ENCODE assay signal across 8 mouse cellular contexts in genomic region chr7:19507612-19507981, GRCm38 (mm10). TPM values are rescaled to one million over a fixed set of nuclear protein-coding genes. Genes with fewer than 3 reads are reported as not detected.
DNase-seq lines count a peak whose midpoint lies in the region; ATAC-seq and TF ChIP-seq lines count a peak whose summit lies in the region.

No protein-coding gene starts in this region.

- H3K9me3 ChIP-seq in forebrain, embryonic 13.5 days (replicated peaks), result no peaks in the 10 kb centered on the region
- H3K9me3 ChIP-seq in liver, embryonic 14.5 days (ENCODE audit: control insufficient read depth, low read length), result no peaks in the 10 kb centered on the region

- WGBS in forebrain, embryonic 13.5 days, result 4% methylated on average over 18 of the region's 18 CpGs
- 3% methylated on average over 18 of the region's 18 CpGs for WGBS in liver, embryonic 14.5 days (ENCODE audit: insufficient replicate concordance)

- intact Hi-C loops in gastrocnemius, adult 2 months (cut with DNase I), result loop anchor here (2.0 to 10.0 kb wide), 3 partner anchors 19 to 103 kb away; partner anchors contain the start of genes Ckm, Exoc3l2 and Klc3
- intact Hi-C loops in gastrocnemius, postnatal 36 days (cut with DNase I), result loop anchor here (5.0 kb wide), 1 partner anchor 65 kb away; no protein-coding TSS in a partner anchor
- intact Hi-C loops in left cerebral cortex, postnatal 25 days (cut with DNase I), result no loop called here

- no peak for TF ChIP-seq CTCF in gastrocnemius, adult 2 months (IDR thresholded peaks at IDR 0.05)
- TF ChIP-seq CTCF in liver, embryonic 14.5 days (IDR thresholded peaks at IDR 0.05; ENCODE audit: low read depth), result no peak

- peak overlapping the region; percentile 90 for H3K27ac ChIP-seq in gastrocnemius, adult 2 months
- peak overlapping the region; percentile 79 for H3K27ac ChIP-seq in forebrain, embryonic 13.5 days
- H3K27ac ChIP-seq in liver, embryonic 14.5 days, result peak overlapping the region; percentile 46

- no peak for ATAC-seq in forebrain, embryonic 13.5 days
- ATAC-seq in liver, embryonic 14.5 days (ENCODE audit: insufficient read depth), result no peak

- H3K4me1 ChIP-seq in forebrain, embryonic 13.5 days, result peaks cover 26% of the 10 kb centered on the region
- peaks cover 7 to 13% of the 10 kb centered on the region in 2 experiments for H3K4me1 ChIP-seq in liver, embryonic 14.5 days (replicated peaks; ENCODE audit: control insufficient read depth in 2 of 2, insufficient read depth in 2 of 2, low read length in 1 of 2)

- no peak for DNase-seq in gastrocnemius, adult 2 months
- DNase-seq in gastrocnemius, postnatal 36 days, result no peak
- DNase-seq in B cell, adult 2 months, result peak; percentile 28 to 32
- DNase-seq in liver, embryonic 14.5 days (ENCODE audit: low read depth in 3 of 3, low spot score in 3 of 3), result no peak
- DNase-seq in left cerebral cortex, postnatal 25 days (ENCODE audit: low spot score in 2 of 2), result no peak
- DNase-seq in T-cell, adult 2 months (ENCODE audit: low spot score), result no peak
- no peak for DNase-seq in adrenal gland, postnatal 36 days

- no peak for TF ChIP-seq EP300 in liver, embryonic 14.5 days (IDR thresholded peaks at IDR 0.05; ENCODE audit: low read depth)

- H3K4me2 ChIP-seq in forebrain, embryonic 13.5 days, result peak overlapping the region; percentile 97
- peak overlapping the region; percentile 78 for H3K4me2 ChIP-seq in liver, embryonic 14.5 days (ENCODE audit: low read depth)

- no peaks in the 10 kb centered on the region for H3K36me3 ChIP-seq in forebrain, embryonic 13.5 days (ENCODE audit: poor library complexity, severe bottlenecking)
- no peaks in the 10 kb centered on the region for H3K36me3 ChIP-seq in liver, embryonic 14.5 days (replicated peaks; ENCODE audit: control insufficient read depth, insufficient read depth, low read depth)

- H3K9ac ChIP-seq in forebrain, embryonic 13.5 days, result peak overlapping the region; percentile 87
- peak overlapping the region; percentile 71 for H3K9ac ChIP-seq in liver, embryonic 14.5 days (replicated peaks)

- peak overlapping the region; percentile 80 for H3K4me3 ChIP-seq in gastrocnemius, adult 2 months
- H3K4me3 ChIP-seq in forebrain, embryonic 13.5 days, result peak overlapping the region; percentile 81
- H3K4me3 ChIP-seq in liver, embryonic 14.5 days (ENCODE audit: insufficient read depth in 1 of 2, low read depth in 2 of 2, low read length in 2 of 2), result peak overlapping the region; percentile 76 to 98

- H3K27me3 ChIP-seq in forebrain, embryonic 13.5 days, result no peaks in the 10 kb centered on the region
- H3K27me3 ChIP-seq in liver, embryonic 14.5 days (ENCODE audit: control insufficient read depth, insufficient read depth, low read length), result no peaks in the 10 kb centered on the region

RNA-seq across cellular contexts. Expression of gene Bloc1s3, which starts 0.6 kb away (rescaled TPM):
- total RNA-seq in gastrocnemius, adult 2 months (2021), result 1 to 10 TPM; 1.7 to 2.1 TPM
- total RNA-seq in gastrocnemius, postnatal 36 days (2021), result 1 to 10 TPM; 1.5 to 1.7 TPM
- 3.3 and 3.4 TPM in 2 replicates for polyA plus RNA-seq in forebrain, embryonic 13.5 days (2015; fragmentation: Nextera tagmentation; extraction: Ambion mirVana)
- 2.0 and 2.7 TPM in 2 replicates for polyA plus RNA-seq in liver, embryonic 14.5 days (2012; rRNA removed)
- 0.39 and 0.56 TPM in 2 replicates for polyA plus RNA-seq in liver, embryonic 14.5 days (2014; fragmentation: Nextera tagmentation; extraction: Ambion mirVana)
- total RNA-seq in left cerebral cortex, postnatal 25 days (2021), result 1 to 10 TPM; 6.7 to 7.4 TPM
- 10 to 100 TPM in 1 of 2 experiments, 1 to 10 TPM in 1; 8.7 to 12.1 TPM for total RNA-seq in adrenal gland, postnatal 36 days (2021)

RNA-seq across cellular contexts. Expression of gene Trappc6a, which starts 0.6 kb away (rescaled TPM):
- 1 to 10 TPM; 6.2 to 9.9 TPM for total RNA-seq in gastrocnemius, adult 2 months (2021)
- total RNA-seq in gastrocnemius, postnatal 36 days (2021), result 1 to 10 TPM; 6.4 to 8.8 TPM
- 39.3 and 40.6 TPM in 2 replicates for polyA plus RNA-seq in forebrain, embryonic 13.5 days (2015; fragmentation: Nextera tagmentation; extraction: Ambion mirVana)
- polyA plus RNA-seq in liver, embryonic 14.5 days (2012; rRNA removed), result 24.1 and 28.1 TPM in 2 replicates
- polyA plus RNA-seq in liver, embryonic 14.5 days (2014; fragmentation: Nextera tagmentation; extraction: Ambion mirVana), result 40.0 and 40.2 TPM in 2 replicates
- 10 to 100 TPM; 18.4 to 18.8 TPM for total RNA-seq in left cerebral cortex, postnatal 25 days (2021)
- 10 to 100 TPM; 73.1 to 91.1 TPM for total RNA-seq in adrenal gland, postnatal 36 days (2021)

RNA-seq across cellular contexts. Expression of gene Nkpd1, which starts 10.0 kb away (rescaled TPM):
- total RNA-seq in gastrocnemius, adult 2 months (2021), result not detected
- not detected for total RNA-seq in gastrocnemius, postnatal 36 days (2021)
- 0.15 and 0.21 TPM in 2 replicates for polyA plus RNA-seq in forebrain, embryonic 13.5 days (2015; fragmentation: Nextera tagmentation; extraction: Ambion mirVana)
- 0.01 and 0.04 TPM in 2 replicates for polyA plus RNA-seq in liver, embryonic 14.5 days (2012; rRNA removed)
- not detected in 2 replicates for polyA plus RNA-seq in liver, embryonic 14.5 days (2014; fragmentation: Nextera tagmentation; extraction: Ambion mirVana)
- total RNA-seq in left cerebral cortex, postnatal 25 days (2021), result under 1 TPM; 0.64 to 0.87 TPM
- under 1 TPM in 1 of 2 experiments, not detected in 1; 0.17 TPM for total RNA-seq in adrenal gland, postnatal 36 days (2021)

RNA-seq across cellular contexts. Expression of gene Exoc3l2, which starts 44.5 kb away (rescaled TPM):
- total RNA-seq in gastrocnemius, adult 2 months (2021), result under 1 TPM; 0.41 to 0.73 TPM
- under 1 TPM; 0.51 to 0.72 TPM for total RNA-seq in gastrocnemius, postnatal 36 days (2021)
- polyA plus RNA-seq in forebrain, embryonic 13.5 days (2015; fragmentation: Nextera tagmentation; extraction: Ambion mirVana), result 0.13 and 0.29 TPM in 2 replicates
- polyA plus RNA-seq in liver, embryonic 14.5 days (2012; rRNA removed), result 1.7 and 1.9 TPM in 2 replicates
- polyA plus RNA-seq in liver, embryonic 14.5 days (2014; fragmentation: Nextera tagmentation; extraction: Ambion mirVana), result 0.48 and 0.78 TPM in 2 replicates
- under 1 TPM; 0.18 to 0.64 TPM for total RNA-seq in left cerebral cortex, postnatal 25 days (2021)
- 10 to 100 TPM; 41.1 to 49.6 TPM for total RNA-seq in adrenal gland, postnatal 36 days (2021)

RNA-seq across cellular contexts. Expression of gene Mark4, which starts 49.0 kb away (rescaled TPM):
- total RNA-seq in gastrocnemius, adult 2 months (2021), result 10 to 100 TPM; 17.1 to 17.9 TPM
- total RNA-seq in gastrocnemius, postnatal 36 days (2021), result 10 to 100 TPM; 14.9 to 15.5 TPM
- polyA plus RNA-seq in forebrain, embryonic 13.5 days (2015; fragmentation: Nextera tagmentation; extraction: Ambion mirVana), result 11.7 and 12.2 TPM in 2 replicates
- 2.4 and 2.5 TPM in 2 replicates for polyA plus RNA-seq in liver, embryonic 14.5 days (2012; rRNA removed)
- 0.80 and 2.5 TPM in 2 replicates for polyA plus RNA-seq in liver, embryonic 14.5 days (2014; fragmentation: Nextera tagmentation; extraction: Ambion mirVana)
- 10 to 100 TPM; 76.2 to 78.6 TPM for total RNA-seq in left cerebral cortex, postnatal 25 days (2021)
- total RNA-seq in adrenal gland, postnatal 36 days (2021), result 10 to 100 TPM; 46.5 to 50.3 TPM

Comparison
In these comparisons a context has a peak if more than half of its experiments do, and no peak if none do; other contexts are left out.
1. DNase-seq: peak in B cell, adult 2 months (2 of 2); none in gastrocnemius, adult 2 months (single experiment), gastrocnemius, postnatal 36 days (0 of 2), liver, embryonic 14.5 days (0 of 3), left cerebral cortex, postnatal 25 days (0 of 2), T-cell, adult 2 months (single experiment) and adrenal gland, postnatal 36 days (0 of 2).
2. Peak in every context shown above with its lines, with median percentiles within 50 percentile points of each other: H3K27ac ChIP-seq and H3K4me3 ChIP-seq.